Mouse (Mus musculus): Measurements from ENCODE around the gene Hspa12a.

The Hspa12a gene

DNA sequence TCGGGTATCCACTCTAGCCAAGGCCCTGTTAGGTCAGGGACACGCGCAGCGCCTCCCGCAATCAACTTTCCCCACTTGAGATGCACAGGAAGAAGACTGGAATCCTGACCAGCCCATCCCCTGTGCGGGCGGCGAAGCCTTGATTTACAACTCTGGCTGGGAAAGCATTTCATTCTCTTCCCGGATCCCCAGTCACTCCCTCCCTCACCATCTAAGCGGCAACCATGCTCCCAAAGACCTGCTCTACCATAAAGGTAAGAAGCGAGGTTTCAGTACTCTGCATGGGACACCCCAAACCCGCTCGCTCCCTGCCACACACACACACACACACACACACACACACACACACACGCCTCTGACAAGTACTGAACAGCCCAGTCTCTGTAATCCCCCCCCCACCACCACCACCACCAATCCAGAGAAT, 83.6 kb downstream of the Hspa12a start:
- DNase-seq (ENCODE audit: low spot score): no peak

DNA sequence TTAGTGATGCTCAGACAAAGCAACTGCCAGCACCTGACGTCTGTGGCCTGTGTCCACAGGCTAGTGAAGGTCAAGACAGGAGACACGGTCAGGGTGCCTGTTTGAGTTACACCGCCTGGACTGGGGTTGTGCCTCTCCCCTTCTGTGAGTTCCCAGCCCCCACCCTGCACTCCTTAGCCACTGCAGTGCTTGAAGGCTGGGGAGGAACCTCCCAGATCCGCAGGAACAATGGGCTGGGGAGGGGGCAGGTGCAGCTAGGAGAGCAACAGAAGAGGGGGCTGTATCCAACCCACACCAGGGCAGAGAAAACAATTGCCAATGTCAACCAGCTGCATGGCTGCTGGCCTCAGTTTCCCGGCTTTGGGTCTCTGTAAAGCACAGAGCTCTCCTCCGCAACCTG, 84.1 kb downstream of the Hspa12a start:
- DNase-seq (ENCODE audit: low spot score): no peak

DNA sequence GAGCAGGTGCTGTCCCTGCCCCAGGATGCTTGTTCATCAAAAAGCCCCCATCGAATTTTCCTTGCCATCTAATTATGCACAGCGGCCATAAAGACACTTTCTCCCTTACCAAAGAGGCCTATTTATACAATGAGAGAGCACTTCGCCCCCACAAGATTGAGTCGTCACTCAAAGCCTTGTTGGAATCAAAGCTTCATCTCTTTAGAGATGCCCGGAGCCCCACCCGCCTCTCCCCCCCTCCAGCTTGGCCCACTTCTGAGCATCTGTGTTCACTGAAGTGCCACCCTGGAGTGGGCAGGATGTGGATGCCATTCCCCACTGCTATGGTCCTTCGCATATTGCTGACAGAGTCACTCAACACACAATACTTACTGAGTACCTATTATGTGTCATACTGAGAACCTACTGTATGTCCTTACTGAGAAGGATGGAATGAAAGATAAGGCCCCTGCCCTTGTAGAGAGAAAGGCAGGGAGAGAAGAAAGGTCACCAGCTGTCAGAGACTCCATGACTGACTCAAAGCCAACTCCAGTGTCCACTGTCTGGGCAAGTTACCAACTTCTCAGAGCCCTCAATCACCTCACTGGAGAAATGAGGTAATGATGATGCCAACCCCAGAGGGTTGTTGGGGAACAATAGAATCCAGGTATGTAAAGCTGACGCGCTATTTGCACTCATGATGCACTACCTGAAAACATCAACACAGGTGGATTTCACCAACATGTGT, 87.2 kb downstream of the Hspa12a start:
- DNase-seq (ENCODE audit: low spot score): no peak

DNA sequence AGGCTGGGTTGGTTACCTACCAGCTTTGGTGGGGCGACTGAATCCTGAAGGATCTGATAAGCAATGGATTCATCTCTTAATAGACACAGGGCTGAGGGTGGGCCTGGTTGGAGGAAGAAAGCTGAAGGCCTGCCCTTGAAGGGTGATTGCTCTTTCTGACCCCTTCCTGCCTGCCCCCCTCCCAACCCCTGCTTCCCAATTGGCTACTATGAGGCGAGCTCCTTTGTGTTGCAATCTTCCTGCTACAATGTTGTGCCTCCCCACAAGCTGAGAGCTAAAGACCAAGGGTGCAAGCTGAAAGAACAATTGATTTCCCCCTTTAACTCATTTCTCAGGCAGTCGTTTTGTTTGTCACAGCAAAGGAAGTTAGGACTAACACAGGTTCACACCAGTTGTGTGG, 88.6 kb downstream of the Hspa12a start:
- DNase-seq (ENCODE audit: low spot score): no peak

DNA sequence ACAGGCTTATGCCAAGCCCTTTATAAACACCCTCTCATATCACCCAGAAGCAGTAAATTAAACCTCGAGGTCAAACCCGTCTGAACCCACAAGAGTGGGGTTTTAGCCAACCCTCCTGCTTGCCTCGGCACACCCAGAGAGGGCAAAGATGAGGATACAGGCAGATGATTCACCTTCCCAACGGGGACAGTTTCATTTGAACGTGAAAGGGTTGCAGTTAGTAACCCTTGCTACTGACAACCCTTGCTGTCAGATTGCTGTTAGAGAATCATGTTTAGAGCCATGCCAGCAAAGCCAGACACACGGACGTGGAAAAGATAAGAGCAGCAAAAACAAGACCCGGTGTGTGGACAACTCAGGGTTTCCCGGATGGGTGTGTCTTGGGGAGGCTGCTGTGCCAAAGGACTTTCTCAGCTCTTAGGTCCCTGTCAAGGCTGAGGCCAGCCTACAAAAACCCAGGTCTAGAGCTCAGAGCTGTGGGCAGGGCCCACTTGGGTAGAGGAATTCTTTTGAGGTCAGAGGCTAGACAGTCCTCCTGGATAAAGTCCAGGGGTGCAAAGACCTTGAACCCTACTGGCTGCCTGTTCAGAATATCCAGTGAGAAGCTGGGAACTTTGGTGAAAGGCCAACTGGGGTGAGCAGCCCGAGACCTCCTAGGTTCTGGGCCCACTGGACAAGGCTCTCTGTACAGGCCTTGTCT, 90.3 kb downstream of the Hspa12a start:
- no peak for DNase-seq (ENCODE audit: low spot score)

DNA sequence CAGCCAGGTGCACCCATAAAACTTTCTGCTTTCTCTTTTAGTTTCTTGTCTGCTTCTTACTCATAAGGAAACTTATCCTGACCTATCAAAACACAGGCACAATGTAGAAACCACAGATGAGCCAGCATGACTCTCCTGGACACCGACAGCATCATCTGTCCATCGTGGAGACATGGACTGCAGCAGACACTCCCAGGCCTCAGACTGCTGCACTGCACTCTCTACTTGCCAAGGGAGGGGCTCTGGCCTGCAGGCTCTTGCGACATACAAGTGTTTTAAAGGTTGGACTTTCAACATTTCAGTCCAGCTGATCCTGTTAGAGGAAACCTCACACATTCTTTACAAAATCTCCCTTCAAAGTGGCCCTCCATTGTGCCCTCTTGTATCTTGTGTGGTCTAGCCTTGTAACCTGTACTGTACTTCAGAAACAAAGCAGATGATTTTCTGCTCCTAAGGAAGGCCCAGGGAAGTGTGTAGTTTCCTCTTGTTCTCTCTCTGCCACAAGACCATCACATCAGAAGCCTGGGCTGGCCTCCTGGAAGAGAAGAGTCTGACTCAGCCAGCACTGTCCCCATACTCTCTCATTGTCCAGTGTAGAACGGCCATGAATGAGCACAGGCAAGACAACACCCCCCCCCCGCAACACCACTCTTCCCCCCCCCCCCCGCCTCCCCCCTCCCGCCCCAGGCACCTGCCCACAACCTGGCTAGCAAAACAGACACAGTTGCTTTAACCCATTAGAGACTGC, 92.6 kb downstream of the Hspa12a start:
- no peak for DNase-seq (ENCODE audit: low spot score)

DNA sequence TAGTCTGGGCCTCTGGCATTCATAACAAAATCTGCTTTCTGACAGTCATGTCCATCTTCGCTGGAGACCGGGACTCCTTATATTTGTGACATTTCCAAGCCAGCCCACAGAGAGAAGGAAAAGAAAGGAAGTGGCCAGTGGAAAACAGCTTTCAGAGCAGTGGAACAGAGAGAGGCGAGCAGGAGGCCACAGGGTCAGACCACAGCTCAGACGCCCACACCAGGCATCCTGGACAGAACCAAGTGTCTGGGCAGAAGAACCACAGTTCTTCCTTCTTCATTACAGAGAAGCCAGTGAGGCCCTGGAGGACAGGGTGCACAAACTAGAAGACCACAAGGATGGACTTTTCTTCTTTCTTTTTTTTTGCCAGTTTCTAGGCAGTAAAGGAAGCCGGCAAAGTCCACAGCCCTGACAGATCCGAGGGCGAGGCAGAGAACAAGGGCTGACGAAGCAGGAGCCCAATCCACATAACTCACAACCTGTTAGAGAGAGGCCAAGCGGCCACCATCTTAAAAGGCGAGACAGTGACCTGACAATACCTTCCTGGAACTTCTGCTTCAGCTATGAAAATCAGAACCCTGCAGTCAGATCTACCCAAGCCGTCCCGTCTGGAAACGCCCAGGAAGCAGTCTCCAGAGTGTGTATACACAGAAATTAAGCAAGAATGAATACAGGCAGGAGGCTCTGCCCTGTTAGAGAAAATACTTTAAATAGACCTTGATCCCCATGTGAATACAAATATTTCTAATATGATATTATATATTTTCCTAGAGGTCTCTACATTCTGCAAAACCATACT, 93.9 kb downstream of the Hspa12a start:
- no peak for DNase-seq (ENCODE audit: low spot score)

DNA sequence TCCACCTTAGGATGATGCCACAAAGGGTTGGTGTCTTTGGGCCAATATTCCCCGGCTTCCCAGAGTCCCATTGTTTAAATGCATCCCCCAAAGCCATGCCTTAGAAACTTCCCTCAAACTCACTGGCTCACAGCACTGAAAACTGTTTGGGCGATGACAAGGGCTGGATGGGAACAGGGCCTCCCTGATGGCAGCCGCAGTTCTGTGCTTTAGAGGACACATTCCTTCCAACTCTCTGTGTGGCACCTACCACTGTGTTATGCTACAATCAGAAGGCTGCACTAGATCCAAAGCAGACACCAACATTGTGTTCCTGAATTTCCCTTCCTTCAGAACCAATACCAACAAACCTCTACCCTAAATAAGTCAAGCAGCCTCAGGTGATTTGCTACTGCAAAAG, 99.8 kb downstream of the Hspa12a start:
- DNase-seq (ENCODE audit: low spot score): no peak

DNA sequence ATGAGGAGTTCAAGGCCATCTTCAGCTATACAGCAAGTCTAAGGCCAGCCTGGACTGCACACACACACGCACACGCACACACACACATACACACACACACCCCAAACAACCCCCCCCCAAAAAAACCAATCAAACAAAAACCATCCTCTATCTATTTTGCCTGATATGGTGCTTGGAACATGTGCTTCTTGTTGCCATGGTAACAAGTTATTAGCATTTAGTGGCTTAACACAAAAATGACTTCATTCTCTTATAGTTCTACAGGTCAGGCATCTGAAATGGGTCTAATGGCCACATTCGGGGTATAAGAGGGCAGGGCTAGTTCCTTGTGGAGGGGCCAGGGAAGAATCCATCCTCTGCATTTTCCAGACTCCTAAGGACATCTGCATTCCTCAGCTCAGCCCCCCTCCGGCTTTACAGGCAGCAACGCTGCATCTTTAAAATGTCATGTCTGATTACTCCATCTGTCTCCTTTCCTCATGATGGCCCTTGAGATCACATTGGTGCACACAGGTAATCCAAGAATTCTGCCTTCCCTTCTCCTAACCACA, 102.7 kb downstream of the Hspa12a start:
- DNase-seq (ENCODE audit: low spot score): no peak

DNA sequence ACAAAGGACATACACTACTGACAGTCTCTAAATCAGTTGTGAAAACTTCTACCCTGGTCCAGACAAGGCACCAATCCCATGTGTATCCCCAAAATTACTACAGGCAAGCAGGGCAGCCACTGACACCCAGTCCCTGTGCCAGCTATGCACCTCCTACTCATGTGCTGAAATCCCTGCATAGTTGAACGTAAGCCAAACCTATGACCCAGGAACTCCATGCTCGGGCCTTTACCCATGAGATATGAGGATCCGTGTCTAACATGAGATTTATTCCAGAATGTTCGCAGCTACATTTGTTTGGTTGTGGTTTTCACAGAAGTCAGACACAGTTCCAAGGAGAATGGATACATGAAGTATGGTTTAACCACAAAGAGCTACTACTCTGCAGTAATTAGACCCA, 103.6 kb downstream of the Hspa12a start:
- DNase-seq (ENCODE audit: low spot score): no peak

DNA sequence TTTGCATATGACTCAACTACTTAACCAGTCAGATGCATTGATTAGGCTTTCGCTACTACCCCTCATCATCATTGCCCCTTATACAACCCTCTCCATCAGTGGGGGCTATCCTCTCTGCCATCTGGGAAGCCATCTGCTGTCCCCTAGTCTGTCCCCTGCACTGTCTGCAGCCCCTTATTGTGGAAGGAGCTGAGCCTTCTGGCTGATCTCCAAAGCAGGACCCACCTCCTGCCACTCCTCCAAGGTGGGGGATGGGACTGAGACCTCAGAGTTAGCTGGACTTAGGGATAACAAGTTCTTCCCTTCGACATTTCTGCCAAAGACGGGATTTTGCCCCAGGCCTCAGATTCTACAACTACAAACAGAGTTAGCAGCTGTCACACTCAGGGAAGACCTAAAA, 104.1 kb downstream of the Hspa12a start:
- DNase-seq (ENCODE audit: low spot score): no peak

DNA sequence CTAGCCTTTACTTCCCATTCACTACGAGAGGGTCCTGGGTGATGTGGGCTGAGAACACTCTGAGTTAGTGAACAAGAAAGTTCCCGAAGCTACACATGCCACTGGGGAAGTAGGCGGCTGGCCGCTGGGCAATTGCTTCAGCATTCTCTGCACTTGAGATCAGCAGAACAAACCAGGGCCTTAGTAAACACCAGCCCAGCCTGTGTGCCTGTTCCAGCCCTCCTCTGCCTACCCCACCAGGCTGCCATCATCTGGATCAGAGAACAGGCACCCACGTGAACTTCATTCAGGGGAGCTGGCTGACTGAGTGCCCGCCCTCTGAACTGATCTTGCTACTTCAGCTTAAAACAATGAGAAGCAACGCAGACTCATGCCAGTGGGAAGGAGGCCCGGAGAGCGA, 104.7 kb downstream of the Hspa12a start:
- no peak for DNase-seq (ENCODE audit: low spot score)

DNA sequence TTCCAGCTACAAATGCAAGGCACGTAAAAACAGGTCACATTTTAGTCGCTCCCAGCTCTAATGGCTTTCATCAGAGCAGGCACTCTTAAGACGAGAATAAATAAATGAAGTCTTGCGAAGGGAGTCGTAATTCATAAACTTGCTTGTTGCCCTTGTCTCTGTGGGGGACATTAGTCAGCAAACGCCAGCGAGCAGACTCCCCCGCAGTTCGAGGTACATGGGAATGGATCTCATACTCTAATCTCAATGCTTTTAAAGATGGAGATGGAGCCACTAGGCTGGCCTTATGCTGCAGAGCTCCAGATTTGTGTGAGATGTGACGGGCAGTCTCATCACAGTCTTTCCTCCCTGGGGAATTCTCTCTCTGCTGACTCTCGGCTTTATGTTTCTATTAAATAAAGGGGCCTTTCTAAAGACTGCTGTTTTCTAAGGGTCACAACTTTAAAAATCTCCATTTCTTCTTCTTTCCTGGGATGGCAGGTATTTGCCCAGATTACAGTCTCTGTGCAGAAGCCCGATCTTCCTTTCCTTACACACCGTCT, 109.7 kb downstream of the Hspa12a start:
- no peak for DNase-seq (ENCODE audit: low spot score)

DNA sequence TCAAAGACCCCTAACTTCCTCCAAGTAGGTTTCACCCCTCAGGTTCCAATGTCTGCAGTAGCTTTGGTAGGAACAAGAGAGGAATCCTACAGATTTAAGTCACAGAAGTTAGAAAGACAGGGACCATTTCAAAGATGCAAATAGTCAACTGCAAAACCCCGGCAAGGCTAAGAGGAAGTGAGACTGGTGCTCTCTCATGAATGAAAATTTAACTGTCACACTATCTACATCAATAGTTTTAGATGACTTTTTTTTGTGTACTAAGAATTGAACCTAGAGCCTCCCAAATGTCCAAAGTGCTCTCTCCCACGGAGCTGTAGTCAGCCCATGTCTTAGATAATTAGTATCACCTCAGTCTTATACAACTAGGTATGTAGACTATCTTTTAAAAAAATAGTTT, 110.5 kb downstream of the Hspa12a start:
- DNase-seq (ENCODE audit: low spot score): no peak

DNA sequence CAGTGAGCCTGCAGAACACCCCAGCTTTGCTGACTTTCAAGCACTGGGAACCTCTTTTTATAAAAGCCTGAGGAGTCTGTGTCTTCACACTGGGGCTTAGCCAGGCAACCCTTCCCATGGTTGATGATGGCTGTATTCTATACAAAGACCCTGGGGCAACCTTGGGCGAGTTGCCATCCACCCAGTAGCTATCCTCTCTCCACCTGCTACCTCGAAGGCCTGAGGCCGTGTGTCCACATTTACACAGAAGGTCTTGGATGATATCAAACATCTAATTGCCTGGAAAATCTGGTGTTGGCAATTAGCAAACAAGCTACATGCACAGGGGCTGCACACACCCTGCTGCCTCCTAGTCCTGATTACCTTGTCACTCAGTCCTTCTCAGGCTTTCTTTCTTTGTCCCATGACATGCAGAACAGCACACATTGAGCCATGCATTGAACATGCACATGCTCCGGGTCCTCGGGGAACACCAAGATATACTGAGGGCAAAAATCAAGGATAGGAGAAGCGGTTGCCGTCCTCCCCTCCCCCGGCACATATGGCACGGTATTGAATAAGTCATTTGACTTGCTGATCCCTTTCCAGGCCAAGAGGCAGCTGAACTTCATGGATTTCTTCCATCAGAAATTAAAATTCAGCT, 112.1 kb downstream of the Hspa12a start:
- DNase-seq (ENCODE audit: low spot score): no peak

DNA sequence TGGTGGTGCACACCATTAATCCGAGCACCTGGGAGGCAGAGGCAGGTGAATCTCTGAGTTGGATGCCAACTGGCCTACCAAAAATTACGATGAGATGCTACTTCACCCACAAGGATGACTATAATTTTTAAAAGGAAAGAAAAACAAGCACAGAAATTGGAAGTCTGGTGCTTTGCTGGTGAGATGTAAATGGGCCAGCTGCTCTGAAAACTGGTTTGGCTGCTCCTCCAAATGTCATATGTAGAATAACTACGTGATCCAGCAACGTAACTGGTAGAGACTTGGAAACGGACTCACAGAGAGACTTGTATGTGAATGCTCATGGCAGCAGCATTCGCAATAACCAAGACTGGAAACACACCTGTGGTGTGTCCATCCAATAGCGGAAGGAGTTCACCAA, 113.3 kb downstream of the Hspa12a start:
- no peak for DNase-seq (ENCODE audit: low spot score)

DNA sequence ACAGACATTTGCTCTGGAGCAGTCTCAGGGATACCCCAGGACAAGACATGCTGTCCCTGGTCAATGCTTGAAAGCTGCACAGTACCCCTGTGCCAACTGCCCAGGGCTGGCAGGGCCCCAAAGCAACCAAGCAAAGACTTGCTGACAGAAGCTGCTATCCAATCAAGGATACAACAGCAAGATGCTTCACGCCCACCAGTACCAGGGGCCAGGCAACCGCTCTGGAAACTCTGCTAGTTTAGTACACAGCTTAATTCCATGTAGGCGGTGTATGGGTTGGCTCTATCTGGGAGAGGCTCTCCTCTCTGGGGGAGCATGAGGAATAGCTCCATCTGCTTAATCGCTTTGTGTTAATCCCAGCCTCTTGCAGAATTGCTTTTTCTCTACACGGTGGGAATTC, 113.9 kb downstream of the Hspa12a start:
- DNase-seq (ENCODE audit: low spot score): peak; percentile 48

DNA sequence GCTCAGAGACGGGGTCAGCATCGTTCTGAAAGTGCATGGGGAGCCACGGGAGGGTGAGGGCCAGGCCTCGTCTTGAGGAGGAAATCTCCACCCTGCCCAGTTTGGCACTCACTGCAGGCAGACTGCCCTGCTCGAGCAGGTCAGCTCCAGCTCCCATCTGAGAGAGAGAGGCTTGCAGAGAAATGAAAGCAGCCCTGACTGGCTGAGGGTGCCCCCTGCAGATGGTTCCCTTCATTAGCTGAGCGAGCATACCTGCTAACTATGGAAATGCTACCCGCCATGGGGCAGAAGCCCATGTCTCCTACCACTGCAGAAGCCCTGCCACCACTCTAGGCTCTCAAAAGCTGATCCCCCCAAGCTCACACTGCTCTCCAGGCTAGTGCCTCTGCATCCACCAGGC, 115.8 kb downstream of the Hspa12a start:
- no peak for DNase-seq (ENCODE audit: low spot score)

DNA sequence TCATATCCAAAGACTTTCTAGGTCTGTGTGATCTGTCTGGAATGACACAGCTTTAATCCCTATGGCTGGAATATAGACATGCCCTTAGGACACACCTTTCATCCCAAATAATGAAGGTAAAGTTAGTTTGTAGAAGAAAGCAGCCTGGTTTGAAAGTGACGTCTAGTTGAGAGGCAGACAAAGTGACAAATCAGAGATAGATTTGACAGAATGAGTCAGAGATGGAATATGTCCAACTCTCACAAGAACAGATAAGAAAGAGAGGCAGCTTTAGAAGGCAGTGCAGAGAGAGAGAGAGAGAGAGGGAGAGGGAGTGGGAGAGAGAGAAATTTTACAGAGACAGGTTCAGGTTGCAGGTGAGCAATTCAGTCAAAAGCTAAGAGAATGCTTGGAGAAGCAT, 119.1 kb downstream of the Hspa12a start:
- no peak for DNase-seq (ENCODE audit: low spot score)

DNA sequence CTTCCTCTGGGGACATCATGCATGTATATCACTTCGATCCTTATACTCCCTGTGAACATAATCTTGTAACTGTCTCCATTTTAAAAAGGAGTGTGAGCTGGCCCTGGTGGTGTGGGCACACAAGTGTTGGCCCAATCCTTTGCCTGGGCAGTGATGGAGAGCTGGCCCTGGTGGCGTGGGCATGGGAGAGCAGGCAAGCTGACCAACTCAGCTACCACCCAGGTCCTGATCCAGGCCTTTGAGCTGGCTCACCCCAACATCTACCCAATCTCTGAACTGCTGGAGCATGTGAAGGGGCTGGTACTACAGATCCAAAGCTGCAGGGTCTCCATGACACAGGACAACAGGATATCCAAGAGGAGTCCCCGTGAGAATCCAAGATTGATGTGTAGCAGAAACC, 120.2 kb downstream of the Hspa12a start:
- DNase-seq (ENCODE audit: low spot score): no peak
